Mouse (Mus musculus): ENCODE data around the gene Cdk5rap2. TPM values are rescaled to one million over a fixed set of nuclear protein-coding genes. Genes with fewer than 3 reads are reported as not detected.

The Cdk5rap2 gene
- polyA plus RNA-seq, 2 experiments: 4.8 to 5.9 TPM

DNA sequence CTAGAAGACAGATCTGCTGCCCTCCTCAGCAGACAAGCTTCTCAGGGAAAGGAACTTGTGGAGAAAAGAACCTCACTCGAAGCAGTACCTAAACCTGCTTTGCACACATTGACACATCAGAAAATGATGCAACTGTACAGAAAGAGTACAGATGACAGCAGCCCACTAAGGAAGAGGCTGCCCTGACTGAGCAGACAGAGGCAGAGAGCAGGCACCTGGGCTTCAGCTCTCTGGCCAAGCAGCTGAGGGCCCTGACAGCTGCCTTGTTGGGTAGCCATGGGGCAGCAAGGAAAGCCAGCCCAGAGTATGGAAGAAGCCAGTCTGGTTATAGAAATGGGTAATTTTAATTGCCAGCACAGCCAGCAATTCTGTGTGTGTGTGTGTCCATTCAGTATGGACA is 188.9 kb downstream of the Cdk5rap2 start:
- H3K36me3 ChIP-seq (replicated peaks; ENCODE audit: control insufficient read depth, insufficient read depth, low read depth): no peaks in the 10 kb centered on the region
- TF ChIP-seq EP300 (IDR thresholded peaks at IDR 0.05; ENCODE audit: low read depth): no peak
- no peak for TF ChIP-seq CTCF (IDR thresholded peaks at IDR 0.05; ENCODE audit: low read depth)
- WGBS (ENCODE audit: insufficient replicate concordance): 74% methylated on average over 1 of the region's 1 CpGs

DNA sequence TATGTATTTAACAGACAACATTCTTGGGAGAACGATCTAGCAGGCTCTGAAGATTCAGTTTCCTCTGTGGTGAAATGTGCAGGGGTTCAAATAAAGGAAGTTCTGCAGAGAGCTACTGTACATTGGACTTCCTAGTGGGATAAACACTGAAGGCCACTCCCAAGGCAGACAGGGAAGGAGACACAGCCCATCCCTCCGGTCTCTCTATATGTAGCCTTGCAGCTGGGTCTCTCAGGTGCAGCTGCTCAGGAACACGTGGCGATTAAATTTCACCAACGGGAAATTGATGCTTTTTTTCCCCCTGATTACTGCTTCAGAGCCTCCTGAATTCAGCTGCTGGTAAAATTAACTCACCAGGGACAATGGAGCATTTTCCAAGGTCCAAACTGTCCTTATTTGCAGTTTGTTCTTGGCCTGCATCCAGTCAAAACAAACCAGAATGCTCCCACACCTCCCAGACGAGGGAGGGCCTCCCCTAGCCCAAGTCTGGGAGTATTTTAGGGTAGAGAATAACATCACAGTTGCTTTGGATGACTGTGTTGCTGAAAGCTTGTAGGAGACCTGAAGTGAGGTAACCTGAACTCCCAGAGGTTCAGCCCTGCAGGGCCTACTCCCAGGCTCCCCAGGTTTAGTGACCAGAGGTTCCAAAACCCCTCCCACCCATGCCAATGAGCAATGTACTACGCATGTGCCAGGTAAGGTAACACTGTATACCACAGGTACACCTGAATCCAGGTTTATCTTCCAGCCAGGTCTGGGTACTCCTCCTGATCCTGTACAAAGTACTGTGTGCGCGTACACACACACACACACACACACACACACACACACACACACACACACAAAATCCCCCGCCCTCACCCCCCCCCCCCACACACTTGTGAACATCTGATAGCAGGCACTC is 189.7 kb downstream of the Cdk5rap2 start:
- Histone ChIP-seq H3K27me3 (ENCODE audit: control insufficient read depth, insufficient read depth, low read length) (no peaks in the 10 kb centered on the region), H3K27ac (no peak overlapping the region), H3K4me1 (replicated peaks; ENCODE audit: control insufficient read depth in 2 of 2, insufficient read depth in 2 of 2, low read length in 1 of 2) (no peaks in the 10 kb centered on the region), H3K4me3 (ENCODE audit: insufficient read depth in 1 of 2, low read depth in 2 of 2, low read length in 2 of 2) (no peak overlapping the region), H3K9ac (replicated peaks) (no peak overlapping the region), H3K9me3 (ENCODE audit: control insufficient read depth, low read length) (no peaks in the 10 kb centered on the region), H3K4me2 (ENCODE audit: low read depth) (no peak overlapping the region), H3K36me3 (replicated peaks; ENCODE audit: control insufficient read depth, insufficient read depth, low read depth) (no peaks in the 10 kb centered on the region)
- 0 out of 2 replicates have a peak, but pooled peaks have one; percentile 15 for ATAC-seq (ENCODE audit: insufficient read depth)
- TF ChIP-seq EP300 (IDR thresholded peaks at IDR 0.05; ENCODE audit: low read depth) (no peak), CTCF (IDR thresholded peaks at IDR 0.05; ENCODE audit: low read depth) (no peak)
- no peak for DNase-seq (ENCODE audit: low read depth in 3 of 3, low spot score in 3 of 3)
- WGBS (ENCODE audit: insufficient replicate concordance): 75% methylated on average over 10 of the region's 10 CpGs

More for the DNA sequence above, 188.9 kb downstream of the Cdk5rap2 start:
- Histone ChIP-seq H3K27me3 (ENCODE audit: control insufficient read depth, insufficient read depth, low read length) (no peaks in the 10 kb centered on the region), H3K9ac (replicated peaks) (no peak overlapping the region), H3K4me1 (replicated peaks; ENCODE audit: control insufficient read depth in 2 of 2, insufficient read depth in 2 of 2, low read length in 1 of 2) (no peaks in the 10 kb centered on the region), H3K4me3 (ENCODE audit: insufficient read depth in 1 of 2, low read depth in 2 of 2, low read length in 2 of 2) (no peak overlapping the region), H3K27ac (no peak overlapping the region), H3K4me2 (ENCODE audit: low read depth) (no peak overlapping the region), H3K9me3 (ENCODE audit: control insufficient read depth, low read length) (no peaks in the 10 kb centered on the region)
- DNase-seq (ENCODE audit: low read depth in 3 of 3, low spot score in 3 of 3): no peak
- ATAC-seq (ENCODE audit: insufficient read depth): no peak

DNA sequence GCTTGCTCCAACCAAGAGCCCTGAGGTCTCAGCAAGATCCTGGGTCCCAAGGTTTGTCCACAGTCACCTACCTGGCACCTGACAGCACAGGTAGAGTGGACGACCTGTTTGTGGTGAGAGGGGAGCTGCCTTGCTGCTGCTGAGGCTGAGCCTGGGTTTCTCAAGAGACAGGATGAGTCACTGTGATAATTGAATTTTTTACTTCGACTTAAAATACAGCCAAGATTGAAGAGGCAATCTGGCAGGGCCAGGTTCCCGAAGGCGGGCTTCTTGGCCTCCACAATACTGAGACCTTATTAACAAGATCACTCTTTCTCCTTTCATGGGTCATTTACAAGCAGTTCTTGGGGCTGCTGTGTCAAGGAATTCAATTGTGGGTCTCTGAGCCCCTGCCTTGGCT is 190.5 kb downstream of the Cdk5rap2 start:
- 70% methylated on average over 4 of the region's 4 CpGs for WGBS (ENCODE audit: insufficient replicate concordance)
- Histone ChIP-seq H3K27ac (no peak overlapping the region), H3K4me1 (replicated peaks; ENCODE audit: control insufficient read depth in 2 of 2, insufficient read depth in 2 of 2, low read length in 1 of 2) (no peaks in the 10 kb centered on the region), H3K27me3 (ENCODE audit: control insufficient read depth, insufficient read depth, low read length) (no peaks in the 10 kb centered on the region), H3K4me3 (ENCODE audit: insufficient read depth in 1 of 2, low read depth in 2 of 2, low read length in 2 of 2) (no peak overlapping the region), H3K9ac (replicated peaks) (no peak overlapping the region), H3K36me3 (replicated peaks; ENCODE audit: control insufficient read depth, insufficient read depth, low read depth) (no peaks in the 10 kb centered on the region), H3K9me3 (ENCODE audit: control insufficient read depth, low read length) (no peaks in the 10 kb centered on the region), H3K4me2 (ENCODE audit: low read depth) (no peak overlapping the region)
- TF ChIP-seq CTCF (IDR thresholded peaks at IDR 0.05; ENCODE audit: low read depth) (no peak), EP300 (IDR thresholded peaks at IDR 0.05; ENCODE audit: low read depth) (no peak)
- no peak for ATAC-seq (ENCODE audit: insufficient read depth)
- no peak for DNase-seq (ENCODE audit: low read depth in 3 of 3, low spot score in 3 of 3)

DNA sequence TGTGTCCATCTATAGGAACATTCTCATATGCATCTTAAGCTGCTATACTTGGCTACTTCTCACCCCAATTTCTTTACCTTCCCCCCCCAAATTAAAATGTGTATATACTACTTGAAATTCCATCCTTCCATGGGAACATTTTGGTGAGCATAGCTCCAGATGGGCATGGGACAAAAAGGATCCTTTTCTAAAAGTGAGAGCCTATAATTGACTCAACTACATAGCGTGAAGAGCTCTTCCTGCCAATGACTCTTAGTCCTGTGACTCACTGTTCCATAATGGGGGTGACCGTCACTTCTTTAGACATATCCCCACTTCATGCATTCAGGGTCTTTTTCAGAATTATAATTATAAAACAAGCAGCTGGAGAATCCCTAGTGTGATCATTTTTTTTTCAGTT is 224.3 kb downstream of the Cdk5rap2 start:
- no peaks in the 10 kb centered on the region for H3K27me3 ChIP-seq (ENCODE audit: control insufficient read depth, insufficient read depth, low read length)
- no peak for DNase-seq (ENCODE audit: low read depth in 3 of 3, low spot score in 3 of 3)
- no peak overlapping the region for H3K9ac ChIP-seq (replicated peaks)
- H3K9me3 ChIP-seq (ENCODE audit: control insufficient read depth, low read length): no peaks in the 10 kb centered on the region
- no peaks in the 10 kb centered on the region for H3K4me1 ChIP-seq (replicated peaks; ENCODE audit: control insufficient read depth in 2 of 2, insufficient read depth in 2 of 2, low read length in 1 of 2)
- H3K27ac ChIP-seq: no peak overlapping the region
- 60% methylated on average over 2 of the region's 2 CpGs for WGBS (ENCODE audit: insufficient replicate concordance)
- H3K4me3 ChIP-seq (ENCODE audit: insufficient read depth in 1 of 2, low read depth in 2 of 2, low read length in 2 of 2): no peak overlapping the region
- no peak for TF ChIP-seq CTCF (IDR thresholded peaks at IDR 0.05; ENCODE audit: low read depth)
- no peak for TF ChIP-seq EP300 (IDR thresholded peaks at IDR 0.05; ENCODE audit: low read depth)
- H3K36me3 ChIP-seq (replicated peaks; ENCODE audit: control insufficient read depth, insufficient read depth, low read depth): no peaks in the 10 kb centered on the region
- ATAC-seq (ENCODE audit: insufficient read depth): no peak
- H3K4me2 ChIP-seq (ENCODE audit: low read depth): no peak overlapping the region

Other genes starting within 250 kb of the Cdk5rap2 start
- gene Megf9, start 124.6 kb upstream of the Cdk5rap2 start, polyA plus RNA-seq (2012; rRNA removed): 1.5 and 1.8 TPM in 2 replicates
- 3.3 and 3.6 TPM in 2 replicates for gene Megf9, start 124.6 kb upstream of the Cdk5rap2 start, polyA plus RNA-seq (2014; fragmentation: Nextera tagmentation; extraction: Ambion mirVana)

Data from liver, embryonic 14.5 days (tissue).